Mouse (Mus musculus): ENCODE results near the gene Iqsec1. TPM values are rescaled to one million over a fixed set of nuclear protein-coding genes. Genes with fewer than 3 reads are reported as not detected.
"Not testable (repeated sequence)": the region's sequence is repeated elsewhere in the genome, so short reads cannot be mapped to it uniquely, and the experiment has no call there.

The Iqsec1 gene
- total RNA-seq, 2 experiments from 2014 or later, result 343 TPM

DNA sequence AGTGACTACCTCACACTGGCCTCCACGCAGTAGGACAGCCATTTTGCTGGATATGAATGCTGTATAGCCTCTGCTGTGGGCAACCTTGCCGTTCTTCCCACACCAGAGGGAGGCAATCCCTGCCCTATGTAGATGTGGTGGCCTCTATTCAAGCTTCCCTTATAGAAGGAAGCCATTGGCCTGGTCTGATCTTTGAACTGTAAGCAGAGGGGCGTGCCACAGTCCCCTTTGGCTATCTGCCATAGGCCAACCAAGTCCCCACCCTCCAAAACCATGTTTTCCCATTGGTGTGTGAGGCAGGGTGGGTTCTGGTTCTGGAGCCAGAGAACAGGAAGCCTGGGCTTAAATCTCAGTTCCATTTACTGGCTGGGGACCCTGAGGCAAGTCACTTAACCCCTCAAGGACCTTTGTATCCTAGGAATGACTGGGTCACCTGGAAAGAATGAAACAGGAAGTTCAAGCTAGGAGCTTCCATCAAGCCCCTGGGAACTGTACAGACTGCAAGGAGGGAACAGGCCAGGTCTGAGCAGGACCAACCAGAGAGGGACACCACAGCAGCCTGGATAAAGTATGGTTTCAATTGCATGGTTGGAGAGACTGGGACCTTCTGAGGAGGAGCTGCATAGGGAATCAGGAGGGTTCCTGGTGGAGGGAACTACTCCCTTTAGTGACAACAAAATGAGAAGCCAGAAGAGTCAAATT, 304.5 kb downstream of the Iqsec1 start:
- no peak for DNase-seq (ENCODE audit: low spot score in 2 of 2)

DNA sequence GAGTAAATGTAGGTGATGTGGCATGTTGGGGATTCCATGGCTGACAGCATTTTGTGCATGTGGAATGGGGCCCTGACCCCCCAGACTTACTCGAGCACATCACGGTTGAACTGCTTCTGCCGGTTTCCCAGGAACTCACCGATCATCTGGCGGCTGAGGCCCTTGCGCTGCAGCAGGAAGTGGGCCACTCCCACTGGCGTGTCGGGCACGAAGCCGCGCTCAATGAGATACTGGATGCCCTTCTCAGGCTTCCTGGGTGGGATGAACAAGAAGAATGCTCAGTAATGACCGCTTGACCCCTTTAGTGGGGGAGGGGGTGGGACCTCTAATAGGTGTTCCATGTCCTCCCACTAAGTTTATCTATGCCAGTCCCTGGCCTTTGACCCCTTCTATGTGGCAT, 308.1 kb downstream of the Iqsec1 start:
- no peak for DNase-seq (ENCODE audit: low spot score in 2 of 2)

GRCm38 (mm10) chr6:90678759-90679158, 309.7 kb downstream of the Iqsec1 start:
- no peak for DNase-seq (ENCODE audit: low spot score in 2 of 2)

DNA sequence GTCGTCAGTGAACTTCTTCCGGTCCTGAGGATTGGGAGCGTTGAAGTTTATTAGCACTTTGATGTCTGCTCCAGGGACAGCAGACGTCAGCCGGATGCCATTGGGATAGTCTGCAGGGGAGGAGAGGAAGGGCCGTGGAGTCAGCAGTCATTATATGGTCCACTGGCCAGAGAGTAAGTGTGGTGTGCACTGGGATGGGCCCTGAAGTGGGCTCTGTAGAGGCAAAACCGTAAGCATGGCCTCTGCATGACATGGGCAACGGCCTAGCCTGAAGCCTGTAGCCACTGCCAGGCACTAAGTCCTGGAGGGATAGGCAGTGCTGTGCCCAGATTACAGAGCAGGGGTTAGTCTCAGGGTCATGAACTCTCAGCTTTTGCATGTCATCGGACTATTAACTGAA, 319.8 kb downstream of the Iqsec1 start:
- no peak for DNase-seq (ENCODE audit: low spot score in 2 of 2)

GRCm38 (mm10) chr6:90663736-90664135, 324.7 kb downstream of the Iqsec1 start:
- no peak for DNase-seq (ENCODE audit: low spot score in 2 of 2)

GRCm38 (mm10) chr6:90662148-90662547, 326.3 kb downstream of the Iqsec1 start:
- no peak for DNase-seq (ENCODE audit: low spot score in 2 of 2)

DNA sequence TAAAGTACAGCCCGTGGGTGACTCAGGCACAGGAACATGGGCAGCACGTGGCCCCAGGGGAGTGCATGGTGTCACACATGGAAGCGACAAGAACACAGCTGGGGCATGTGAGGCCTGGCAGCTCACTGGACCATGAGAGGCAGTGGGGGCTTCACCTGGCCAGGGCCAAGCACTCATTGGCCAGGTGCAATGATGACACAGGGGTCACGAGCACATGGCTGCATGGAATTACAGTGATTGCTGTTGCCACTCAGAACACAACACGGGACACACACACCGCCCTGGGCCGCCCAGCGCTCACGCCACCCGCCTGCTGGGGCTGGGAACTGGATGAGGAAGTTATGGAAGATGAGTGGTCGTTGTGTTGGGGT, 327.5 kb downstream of the Iqsec1 start:
- DNase-seq (ENCODE audit: low spot score in 2 of 2), result no peak

DNA sequence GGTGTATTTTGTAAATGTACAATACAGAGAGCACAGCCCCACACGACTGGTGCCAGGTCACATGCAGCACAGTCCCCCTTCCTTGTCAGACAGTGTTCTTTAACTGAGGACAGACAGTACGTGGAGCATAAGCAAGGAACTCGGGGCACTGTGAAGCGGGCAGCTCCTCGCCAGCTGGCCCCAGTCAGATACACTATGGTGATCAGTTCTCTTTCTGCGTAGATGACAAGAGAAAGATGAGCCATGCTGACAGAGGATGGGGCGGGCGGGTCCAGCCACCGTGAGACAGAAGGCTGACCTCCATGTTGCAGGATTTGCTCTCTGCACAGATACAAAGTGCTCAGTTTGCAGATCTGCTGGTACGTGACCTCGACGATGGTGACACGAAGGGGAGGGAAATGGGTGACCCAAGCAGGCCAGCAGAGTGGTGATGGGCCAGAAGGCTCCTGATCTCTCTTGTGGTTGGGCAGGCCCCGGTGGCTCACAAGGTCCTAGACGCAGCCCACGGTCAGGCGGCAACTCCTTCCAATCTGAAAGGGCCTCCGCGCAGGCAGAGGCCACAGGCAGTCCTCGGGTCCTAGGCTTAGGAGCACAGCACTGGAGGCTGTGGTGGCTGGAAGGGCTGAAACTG, 328.0 kb downstream of the Iqsec1 start:
- DNase-seq (ENCODE audit: low spot score in 2 of 2), result no peak

- no peak for DNase-seq (ENCODE audit: low spot score in 2 of 2)
Measured at GRCm38 (mm10) chr6:90659913-90660312, 328.6 kb downstream of the Iqsec1 start.

- DNase-seq (ENCODE audit: low spot score in 2 of 2), result not testable (repeated sequence)
Measured at GRCm38 (mm10) chr6:90656344-90656850, 332.1 kb downstream of the Iqsec1 start.

DNA sequence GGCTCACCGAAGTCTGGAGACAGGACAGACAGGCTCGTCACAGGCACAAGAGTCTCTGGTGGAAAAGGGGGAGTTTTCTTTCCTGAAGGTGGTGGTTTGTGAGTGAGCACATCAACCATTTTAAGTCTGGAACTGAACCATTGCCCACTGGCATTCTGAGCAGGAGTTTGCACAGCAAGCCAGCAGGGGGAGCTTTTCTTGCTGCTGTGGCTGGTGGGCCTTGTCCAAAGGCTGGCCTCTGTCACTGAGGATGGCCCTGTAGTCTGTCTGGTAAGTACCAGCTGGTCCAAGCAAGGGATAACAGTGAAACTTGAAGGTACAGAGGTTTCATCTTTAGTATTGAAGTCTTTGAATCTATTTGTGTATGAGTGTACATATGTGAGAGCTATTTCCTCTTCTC, 334.7 kb downstream of the Iqsec1 start:
- peak; percentile 49 to 59 for DNase-seq (ENCODE audit: low spot score in 2 of 2)

DNA sequence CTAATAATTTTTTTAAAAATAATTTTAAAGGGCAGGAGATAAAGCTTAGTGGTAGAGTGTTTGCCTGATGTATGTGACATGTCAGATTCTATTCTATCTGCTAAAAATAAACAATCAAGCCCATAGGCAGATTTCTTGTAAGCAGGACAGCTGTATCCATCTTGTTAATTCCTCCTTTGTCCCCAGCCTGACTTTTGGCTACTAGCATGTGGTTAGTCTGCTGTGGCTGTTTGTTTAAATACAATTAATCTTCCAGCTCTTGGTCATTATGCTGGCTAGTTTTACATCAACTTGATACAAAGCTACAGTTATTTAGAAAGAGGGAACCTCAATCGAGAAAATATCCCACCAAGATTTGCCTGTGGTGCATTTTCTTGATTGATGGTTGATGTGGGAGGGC, 337.9 kb downstream of the Iqsec1 start:
- DNase-seq (ENCODE audit: low spot score in 2 of 2), result no peak

DNA sequence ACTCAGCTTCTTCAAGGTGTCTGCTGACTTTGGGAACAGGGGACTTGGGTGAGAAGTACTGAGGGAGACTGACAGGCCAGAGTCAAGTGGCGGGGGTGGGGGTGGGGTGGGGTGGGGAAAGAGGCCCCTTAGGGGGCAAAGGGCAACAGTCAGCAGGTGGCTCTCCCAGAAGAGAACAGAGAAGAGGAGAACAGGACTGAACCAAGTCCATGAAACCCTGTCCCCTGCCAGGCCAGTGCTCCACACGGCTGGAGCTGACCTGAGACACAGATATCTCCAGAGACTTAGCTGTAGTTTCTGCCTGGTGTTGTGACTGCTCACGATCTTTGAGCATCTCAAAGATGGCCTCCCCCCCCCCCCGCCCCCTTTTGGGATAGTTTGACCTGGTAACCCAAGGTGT, 339.2 kb downstream of the Iqsec1 start:
- no peak for DNase-seq (ENCODE audit: low spot score in 2 of 2)

- DNase-seq (ENCODE audit: low spot score in 2 of 2), result no peak
Measured at GRCm38 (mm10) chr6:90648391-90648790, 340.1 kb downstream of the Iqsec1 start.

DNA sequence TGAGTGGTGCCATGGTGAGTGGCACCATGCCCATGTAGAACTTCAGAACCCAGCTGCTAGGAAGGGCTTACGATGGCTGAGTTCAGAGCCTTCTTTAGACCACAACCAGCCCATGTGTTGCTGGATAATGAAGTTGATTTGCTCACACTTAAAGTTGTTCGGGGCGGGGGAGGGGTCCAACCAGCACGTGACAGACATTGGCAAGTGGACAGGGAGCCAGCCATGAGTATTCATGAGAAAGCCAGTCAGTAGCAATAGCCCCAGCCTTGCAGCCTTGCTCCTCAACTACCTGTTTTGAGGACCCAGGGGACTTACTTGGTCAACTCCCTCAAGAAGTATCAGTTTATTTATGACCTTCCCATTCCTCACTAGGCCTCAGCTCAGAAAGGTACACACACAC, 343.5 kb downstream of the Iqsec1 start:
- DNase-seq (ENCODE audit: low spot score in 2 of 2), result no peak

- no peak for DNase-seq (ENCODE audit: low spot score in 2 of 2)
Measured at GRCm38 (mm10) chr6:90643057-90643456, 345.4 kb downstream of the Iqsec1 start.

GRCm38 (mm10) chr6:90635611-90636010, 352.9 kb downstream of the Iqsec1 start:
- DNase-seq (ENCODE audit: low spot score in 2 of 2), result no peak

DNA sequence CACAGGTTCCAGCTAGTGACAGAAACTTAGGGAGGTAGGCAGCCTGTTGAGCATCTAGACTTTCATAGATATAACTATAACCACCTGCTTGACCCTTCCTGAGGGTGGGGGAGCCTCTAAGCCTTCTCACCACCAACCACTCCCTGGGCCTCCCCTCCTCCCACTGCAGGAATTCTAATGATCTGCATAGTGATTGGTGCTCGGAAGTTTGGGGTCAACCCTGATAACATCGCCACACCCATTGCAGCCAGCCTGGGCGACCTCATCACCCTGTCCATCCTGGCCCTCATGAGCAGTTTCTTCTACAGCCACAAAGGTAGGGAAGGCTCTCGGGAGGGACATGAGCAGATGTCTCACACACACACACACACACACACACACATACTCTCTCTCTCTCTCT, 353.4 kb downstream of the Iqsec1 start:
- no peak for DNase-seq (ENCODE audit: low spot score in 2 of 2)

DNA sequence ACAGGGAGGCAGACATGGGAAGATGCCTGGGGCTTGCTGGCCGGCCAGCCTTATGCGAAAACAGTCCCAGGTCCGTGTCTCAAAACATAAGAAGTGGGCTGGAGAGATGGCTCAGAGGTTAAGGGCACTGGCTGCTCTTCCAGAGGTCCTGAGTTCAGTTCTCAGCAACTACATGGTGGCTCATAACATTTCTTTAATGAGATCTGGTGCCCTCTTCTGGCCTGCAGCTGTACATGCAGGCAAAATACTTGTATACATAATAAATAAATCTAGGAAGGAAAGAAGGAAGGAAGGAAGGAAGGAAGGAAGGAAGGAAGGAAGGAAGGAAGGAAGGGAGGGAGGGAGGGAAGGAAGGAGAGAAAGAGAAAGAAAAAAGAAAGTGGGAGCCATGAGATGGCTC, 356.0 kb downstream of the Iqsec1 start:
- DNase-seq (ENCODE audit: low spot score in 2 of 2), result not testable (repeated sequence)

DNA sequence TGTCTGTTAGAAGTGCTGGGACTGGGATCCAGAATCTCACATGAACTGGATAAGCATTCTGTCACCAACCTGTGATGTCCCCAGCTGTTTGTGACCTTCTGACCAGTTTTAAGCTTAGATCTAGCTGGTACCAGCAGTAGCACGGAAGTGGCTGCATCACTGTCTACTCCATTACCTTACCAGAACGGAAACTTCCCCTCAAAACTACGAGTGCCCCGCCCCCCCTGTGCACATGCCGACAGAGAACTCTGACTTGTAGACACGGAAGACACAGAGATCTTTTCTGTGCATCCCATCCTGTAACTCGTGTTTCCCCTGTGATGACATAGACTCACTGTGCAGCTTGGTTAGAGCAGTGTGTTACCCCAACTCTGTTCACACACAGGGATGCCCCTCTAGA, 358.1 kb downstream of the Iqsec1 start:
- no peak for DNase-seq (ENCODE audit: low spot score in 2 of 2)

GRCm38 (mm10) chr6:90629506-90629905, 359.0 kb downstream of the Iqsec1 start:
- DNase-seq (ENCODE audit: low spot score in 2 of 2), result no peak

DNA sequence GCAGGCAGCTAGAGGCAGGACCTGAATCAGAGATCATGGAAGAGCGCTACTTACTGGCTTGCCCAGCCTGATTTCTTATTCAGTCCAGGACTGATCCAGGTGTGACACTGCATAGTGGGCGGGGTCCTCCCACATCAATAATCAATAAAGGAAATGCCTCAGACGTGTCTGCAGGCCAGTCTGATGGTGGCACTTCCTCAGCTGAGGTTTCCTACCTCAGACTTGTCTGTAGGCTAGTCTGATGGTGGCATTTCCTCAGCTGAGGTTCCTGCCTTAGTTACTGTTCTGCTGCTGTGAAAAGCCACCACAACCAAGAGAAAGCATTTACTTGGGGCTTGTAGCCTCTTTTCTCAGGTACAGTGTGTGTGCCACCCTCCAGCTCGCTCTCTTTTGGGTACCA, 360.9 kb downstream of the Iqsec1 start:
- DNase-seq (ENCODE audit: low spot score in 2 of 2), result no peak

Measured in left cerebral cortex, adult 18-20 months (tissue).